Mouse (Mus musculus): ENCODE results near the gene Slc25a41.

Gene Slc25a41

DNA sequence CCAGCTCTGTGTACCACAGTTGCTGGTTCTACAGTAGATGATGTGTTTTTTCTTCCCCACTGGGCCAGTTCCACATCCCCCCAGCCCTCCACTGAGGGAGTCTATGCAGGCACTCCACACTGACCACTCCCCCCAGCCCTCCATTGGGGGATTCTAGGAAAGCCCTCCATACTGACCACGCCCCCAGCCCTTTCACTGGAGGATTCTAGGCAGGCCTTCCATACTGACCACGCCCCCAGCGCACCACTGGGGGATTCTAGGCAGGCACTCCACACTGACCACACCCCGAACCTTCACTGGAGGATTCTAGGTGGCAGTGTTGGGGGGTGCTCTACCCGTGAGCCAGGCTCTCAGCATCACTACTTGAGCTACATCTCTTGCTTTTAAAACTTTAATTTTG lies 6.0 kb upstream of the Slc25a41 start:
- no peak for DNase-seq (ENCODE audit: low read depth)

DNA sequence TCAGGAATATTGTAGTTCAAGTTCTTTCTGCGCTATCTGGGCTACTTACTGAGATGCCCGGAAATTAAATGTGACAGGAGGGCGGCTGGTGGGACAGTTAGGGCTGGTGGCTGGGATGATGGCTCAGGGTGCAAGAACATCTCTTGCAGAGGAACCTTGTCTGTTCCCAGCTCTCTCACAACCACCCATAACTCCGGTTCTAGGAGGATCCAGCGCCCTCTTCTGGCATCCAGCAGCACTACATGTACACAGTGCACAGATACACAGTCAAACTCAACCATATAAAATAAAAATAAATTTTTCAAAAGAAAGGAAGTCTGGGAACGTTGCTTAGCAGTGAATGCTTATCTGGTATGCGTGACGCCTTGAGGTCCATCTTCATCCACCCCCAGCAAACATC lies 2.5 kb downstream of the Slc25a41 start:
- no peak for DNase-seq (ENCODE audit: low read depth)

DNA sequence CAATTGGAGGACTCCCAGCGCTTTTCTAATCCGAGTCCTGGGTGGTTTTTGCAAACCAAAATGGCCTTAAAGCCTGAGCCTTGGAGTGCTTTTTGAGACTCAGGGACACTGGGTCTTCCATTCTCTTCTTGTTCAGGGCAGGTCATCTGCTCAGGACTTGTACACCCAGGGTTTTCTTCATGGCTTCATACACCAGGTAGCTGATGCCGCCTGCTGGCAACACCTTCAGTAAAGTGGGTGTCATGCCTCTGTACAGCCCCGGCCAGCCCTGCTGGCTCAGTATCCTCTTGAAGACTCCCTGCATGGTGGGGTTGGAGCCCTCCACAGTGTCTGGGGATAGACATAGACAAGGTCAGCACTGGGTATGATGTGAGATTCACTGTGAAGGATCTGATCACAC lies 8.6 kb downstream of the Slc25a41 start:
- no peak for DNase-seq (ENCODE audit: low read depth)

DNA sequence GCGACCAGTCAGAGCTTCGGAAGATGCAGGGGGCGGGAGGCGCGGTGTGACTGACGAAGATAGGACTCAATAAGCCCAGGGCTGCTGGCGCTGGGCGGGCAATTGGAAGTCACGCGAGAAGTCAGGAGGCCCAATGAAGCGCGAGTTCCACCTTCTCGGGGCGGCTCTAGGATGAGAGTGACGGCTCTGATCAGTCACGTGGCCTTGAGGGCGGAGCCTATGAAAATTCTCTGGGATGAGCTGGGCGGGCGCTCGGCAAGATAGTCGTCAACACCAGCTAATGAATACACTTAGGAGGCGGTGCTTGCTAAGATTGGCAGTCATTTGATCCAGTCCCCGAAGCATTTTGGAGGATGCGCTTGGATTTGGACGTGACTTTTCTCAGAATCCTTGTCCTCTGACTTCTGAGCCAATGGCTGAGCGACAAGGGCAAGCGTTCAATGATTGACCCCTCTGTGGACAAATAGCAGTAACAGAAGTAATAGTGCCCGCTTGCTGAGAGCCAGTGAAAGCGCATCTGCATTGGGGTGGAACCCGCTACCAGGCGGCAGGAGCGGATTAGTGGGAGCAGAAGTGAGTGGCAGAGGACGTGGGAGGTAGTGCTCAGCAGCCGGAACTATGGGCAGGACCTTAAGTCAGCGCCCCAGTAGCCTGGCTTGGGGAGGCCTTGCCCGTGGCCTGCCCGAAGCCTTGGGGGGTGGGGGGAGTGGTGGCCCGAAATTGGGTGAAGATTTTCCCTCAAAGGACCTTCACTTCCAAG lies 9.6 kb downstream of the Slc25a41 start:
- DNase-seq (ENCODE audit: low read depth), result peak; percentile 100

DNA sequence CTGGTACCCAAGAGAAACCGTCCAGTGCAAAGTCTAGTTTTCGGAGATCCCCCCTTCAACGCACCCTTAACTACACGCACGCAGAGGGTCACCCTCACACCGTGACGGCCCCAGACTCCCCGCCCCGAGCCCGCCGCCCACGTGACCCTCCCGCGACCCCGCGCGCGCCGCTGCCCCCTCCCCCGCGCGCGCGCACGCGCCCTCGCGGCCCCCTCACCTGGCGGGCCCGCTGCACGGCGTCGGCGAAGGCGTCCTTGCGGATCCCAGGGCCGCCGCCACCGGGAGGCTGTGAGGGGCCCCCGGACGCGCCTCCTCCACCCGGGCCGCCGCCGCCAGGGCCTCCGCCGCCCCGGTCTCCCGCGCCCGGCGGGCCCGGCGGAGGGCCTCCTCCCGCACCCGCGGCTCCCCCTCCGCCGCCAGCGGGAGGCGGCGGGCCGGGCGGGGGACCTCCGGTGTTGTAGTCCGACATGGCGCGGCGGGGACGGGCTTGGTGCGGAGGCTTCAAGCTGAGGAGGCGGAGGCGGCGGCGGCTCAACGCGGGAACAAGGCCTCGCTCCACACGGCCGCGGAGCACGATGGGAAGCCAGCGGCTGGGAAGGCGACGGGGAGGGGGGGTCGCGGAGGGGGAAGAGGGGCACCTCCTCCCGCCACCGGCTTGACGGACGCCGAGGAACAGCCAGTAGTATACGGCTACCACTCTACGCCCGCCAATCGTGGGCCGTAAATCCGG lies 10.4 kb downstream of the Slc25a41 start, which contains the start of gene Khsrp:
Khsrp (minus strand) TSS at position 592 of the 730 bp plus-strand sequence.
- no peak for DNase-seq (ENCODE audit: low read depth)

DNA sequence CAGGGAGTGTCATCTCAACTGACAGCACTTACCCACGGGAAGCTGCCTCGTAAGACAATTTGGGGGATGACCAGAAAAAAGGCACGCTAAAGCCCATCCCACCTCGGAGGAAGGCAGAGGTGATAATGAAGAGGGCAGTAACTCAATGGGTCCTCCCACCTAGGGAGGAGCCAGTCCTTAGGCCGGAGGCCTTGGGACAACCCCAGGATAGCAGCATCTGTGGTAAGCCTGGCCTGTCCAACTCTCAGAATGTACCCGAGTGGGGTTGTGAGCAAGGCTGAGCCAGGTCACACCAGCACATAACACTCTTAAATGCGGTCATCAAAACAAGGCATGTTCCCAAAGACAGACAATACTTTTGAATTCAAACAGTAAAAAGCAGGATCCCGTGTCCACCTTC lies 11.8 kb downstream of the Slc25a41 start:
- no peak for DNase-seq (ENCODE audit: low read depth)

DNA sequence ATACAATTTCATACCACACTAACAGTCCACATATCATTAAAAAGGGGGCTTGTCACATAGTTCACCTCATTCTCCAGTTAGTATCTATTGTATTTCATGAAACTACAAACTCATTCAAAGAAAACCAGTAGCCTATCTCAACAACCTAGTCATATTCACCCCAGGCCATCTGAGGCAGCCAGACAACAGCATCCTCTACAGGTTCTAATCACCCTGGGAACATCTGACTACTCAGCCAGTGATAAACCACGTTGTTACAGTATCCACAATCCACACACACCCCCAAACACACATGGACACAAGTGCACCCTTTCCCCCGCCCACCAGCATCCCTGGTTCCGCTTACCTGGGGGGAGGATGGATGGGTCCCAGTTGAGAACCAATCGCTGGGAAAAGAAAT lies 14.0 kb downstream of the Slc25a41 start:
- no peak for DNase-seq (ENCODE audit: low read depth)

DNA sequence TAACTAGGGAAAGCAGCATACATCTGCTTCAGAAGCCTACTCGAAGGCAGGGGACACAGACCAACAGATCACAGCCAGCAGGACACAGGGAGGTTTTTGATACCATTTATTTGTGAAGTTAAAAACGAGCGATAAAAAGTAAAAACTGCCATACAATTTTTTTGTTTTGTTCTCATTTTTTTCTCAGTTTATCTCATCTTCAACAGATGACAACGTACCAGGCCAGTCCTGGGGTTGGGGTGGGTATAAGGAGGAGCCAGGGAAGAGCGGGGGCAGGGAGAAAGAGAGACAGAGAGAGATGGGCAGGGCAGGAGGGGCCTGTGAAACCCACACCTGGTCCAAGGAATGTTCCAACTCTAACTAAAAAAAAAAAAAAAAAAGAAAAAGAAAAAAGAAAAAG lies 20.5 kb downstream of the Slc25a41 start:
- DNase-seq (ENCODE audit: low read depth), result no peak

DNA sequence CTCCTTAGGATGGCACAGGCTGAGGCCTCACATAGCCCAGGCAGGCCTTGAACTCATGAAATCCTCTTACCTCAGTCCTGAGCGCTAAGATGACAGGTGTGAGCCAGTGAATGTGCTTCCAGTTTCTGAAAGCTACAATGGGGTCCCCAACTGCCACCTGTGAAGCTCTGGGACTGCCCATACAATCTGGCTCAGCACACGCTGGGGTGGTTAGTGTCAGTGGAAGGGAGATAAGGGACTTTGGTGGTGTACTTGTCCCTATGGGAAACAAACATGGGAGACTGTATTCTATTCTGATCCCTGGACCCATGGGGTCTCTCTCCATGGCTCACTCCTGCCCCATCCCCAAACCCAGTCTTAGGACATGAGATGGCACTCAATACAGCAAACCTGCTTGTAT lies 21.8 kb downstream of the Slc25a41 start:
- no peak for DNase-seq (ENCODE audit: low read depth)

DNA sequence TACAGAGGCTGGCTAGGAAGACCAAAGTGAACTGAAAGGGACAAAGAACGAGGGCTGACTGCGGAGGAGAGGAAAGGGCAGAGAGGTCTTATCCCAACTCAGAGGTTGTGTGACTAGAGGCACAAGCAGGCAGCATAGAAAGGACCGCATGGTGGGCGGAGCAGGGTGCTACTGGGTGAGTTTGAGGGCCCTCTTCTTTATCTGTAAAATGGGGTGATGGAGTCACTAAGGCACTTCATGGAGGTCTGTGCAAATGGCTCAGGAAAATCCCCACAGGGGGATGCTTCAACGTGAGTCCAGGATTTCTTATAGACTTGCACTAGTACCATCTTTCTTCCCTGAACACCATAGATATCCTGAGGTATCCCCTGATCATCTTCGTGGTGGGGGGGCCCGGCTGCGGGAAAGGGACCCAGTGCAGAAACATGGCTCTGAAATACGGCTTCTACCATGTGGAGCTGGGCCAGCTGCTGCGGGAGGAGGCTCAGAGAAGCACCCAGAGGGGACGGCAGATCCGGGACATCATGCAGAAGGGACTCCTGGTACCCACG lies 29.1 kb downstream of the Slc25a41 start:
- DNase-seq (ENCODE audit: low read depth), result no peak

DNA sequence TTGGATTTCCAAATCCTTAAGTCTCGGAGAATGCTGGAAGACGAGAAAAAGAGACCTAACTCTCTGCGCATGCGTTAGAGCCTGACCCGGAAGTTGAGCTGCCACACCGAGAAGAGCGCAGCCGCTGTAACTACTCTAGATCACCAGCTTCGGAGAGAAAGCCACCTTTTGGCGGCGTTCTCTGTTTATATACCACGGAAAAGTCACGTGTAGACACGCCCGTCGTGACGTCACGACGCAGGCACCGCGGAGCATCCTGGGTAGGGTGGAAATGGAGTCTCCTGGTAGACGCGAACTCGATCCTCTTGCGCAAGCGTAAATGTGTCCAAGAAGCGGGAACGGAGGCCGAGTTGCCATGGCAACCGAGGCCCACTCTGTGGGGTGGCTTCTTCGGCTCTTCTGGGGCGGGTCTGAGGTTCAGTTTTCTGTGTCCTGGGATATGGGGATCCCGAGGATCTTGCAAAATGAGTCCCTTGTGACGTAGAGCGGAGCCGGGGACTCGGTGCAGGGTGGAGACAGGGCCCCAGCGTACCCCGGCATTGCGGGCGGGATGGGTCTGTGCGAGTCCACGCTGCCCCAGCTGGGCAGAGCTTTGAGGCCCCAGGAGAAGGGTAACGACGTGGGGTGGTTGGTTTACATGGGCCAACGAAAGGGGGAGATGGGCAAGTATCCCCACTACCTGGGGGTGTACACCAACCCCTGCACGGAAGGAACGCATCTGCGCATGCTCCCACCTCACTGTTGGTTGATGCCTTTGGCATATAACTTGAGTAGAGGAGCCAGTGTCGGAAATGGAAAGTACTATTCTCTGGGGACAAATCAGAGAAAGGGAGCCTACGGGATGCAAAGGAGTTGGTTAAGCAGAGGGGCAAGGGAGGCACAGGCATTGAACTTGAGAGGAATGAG lies 30.0 kb downstream of the Slc25a41 start, which contains the start of the genes Gtf2f1 and Gm17949:
Gtf2f1 (minus strand) TSS at position 53 of the 906 bp plus-strand sequence.
Gm17949 (plus strand) TSS at position 234 of the 906 bp plus-strand sequence.
- DNase-seq (ENCODE audit: low read depth), result peak; percentile 98

DNA sequence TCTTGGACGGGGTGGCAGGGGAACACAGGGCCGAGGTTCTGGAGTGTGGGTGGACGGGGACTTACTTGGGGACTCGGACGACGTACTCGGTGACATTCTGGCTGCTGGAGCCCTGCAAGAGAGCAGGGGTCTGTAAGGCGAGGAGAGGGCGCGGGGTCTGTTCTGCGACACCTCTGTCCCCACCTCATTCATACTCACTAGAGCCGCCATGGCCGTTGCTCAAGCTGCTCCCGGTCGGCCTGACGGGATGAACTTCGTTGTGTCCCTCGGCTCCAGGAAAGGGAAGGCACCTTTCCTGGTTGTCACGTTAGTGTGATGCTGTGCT lies 30.6 kb downstream of the Slc25a41 start:
- no peak for DNase-seq (ENCODE audit: low read depth)

DNA sequence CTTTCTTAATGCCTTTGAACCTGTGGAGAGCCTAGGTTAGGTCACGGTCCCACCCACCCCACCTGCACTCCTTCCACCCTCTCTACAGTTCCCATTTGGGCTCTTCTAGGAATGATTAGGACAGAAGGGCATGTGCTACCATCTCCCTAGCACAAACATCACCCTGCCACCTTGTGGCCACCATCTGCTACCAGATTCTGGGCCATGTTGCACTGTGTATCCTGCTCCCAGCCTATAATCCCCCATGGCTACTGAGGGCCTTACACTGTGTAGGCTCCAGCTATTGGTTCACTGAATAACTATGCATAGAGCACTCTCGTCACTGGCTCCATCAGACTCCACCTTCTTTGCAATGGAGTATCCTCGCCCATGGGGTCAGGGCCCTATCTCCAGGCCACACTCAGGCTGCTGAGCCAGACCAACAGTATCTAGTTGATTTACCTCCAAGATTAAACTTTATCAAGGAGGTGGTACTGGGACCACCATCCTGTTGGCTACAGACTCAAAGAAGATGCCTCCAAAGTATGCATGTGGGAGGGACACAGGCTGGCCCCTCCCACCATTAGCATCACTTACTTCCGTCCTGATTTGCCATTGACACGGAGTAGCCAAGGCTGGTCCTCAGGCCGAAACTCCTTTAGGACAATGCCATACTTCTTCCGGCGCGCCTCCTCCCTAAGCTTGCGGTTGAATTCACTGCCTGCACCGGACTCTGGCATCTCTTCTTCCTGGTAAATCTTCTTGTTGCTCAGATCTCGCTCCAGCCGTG lies 34.1 kb downstream of the Slc25a41 start:
- no peak for DNase-seq (ENCODE audit: low read depth)

DNA sequence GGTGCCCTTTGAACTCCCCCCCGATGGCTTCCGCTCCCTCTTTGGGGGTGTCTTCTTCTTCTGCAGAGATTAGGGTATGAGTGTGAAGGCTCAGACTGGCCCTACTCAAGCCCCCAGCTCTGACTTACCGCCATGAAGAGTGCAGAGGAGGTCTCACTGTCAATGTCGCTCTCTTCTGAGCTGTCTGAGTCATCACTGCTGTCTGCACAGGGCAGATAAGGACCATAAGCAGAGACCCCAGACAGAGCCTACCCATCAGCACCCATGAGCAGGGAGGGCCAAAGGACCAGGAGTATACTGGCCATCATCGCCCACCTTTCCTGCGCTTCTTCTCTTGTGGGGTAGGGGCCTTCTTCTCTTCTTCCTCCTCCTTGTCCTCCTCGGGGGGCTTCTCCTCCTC lies 37.5 kb downstream of the Slc25a41 start:
- DNase-seq (ENCODE audit: low read depth), result no peak

DNA sequence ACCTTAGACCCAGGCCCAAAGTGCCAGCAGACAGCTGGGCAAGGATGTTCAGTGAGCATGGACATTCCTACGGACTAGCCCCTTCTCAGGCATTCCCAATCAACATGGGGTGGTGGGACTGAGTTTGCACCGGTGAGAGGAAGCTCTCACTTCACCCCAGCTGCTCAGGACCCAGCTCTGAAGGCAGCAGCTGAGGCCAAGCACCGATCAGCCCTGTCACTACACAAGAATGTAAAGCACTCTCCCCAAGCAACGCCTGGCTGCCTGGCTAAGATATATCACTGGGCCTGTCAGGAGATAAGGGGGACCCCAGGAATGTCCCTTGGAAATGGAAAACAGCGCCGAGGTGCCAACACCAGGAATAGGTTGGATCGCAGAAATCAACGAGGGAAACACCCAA lies 40.2 kb downstream of the Slc25a41 start:
- no peak for DNase-seq (ENCODE audit: low read depth)

DNA sequence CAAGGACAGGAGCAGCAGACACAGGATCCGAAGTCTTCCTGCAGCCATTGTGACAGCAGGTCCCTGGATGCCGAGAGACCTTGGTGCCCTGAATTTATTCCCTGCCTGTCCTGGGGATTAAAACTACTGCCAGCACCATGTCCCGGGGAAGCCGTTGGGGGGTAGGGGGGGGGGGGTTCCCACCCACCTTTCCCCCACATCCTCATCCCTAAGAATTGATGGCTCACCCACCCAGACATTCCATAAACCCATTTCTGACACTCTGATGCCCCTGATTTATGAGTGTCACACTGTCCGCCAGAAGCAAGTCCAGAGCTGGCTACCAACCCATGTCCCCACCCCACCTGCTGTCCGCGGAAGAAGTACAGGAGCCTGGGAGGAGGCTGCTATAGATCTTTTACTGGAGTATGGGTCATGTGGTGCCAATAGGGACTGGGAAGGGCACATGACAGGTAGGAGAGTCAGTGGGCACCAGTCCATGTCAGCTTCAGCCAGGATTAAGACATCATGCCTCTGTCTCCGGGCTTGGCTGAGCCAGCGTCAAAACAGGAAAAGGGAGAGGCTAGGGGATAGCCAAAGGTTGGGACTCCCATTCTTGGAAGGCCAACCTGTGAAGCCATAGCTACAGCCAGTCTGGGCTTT lies 41.4 kb downstream of the Slc25a41 start, which contains the start of gene Pspn:
Pspn (minus strand) TSS at position 51 of the 642 bp plus-strand sequence.
- no peak for DNase-seq (ENCODE audit: low read depth)

DNA sequence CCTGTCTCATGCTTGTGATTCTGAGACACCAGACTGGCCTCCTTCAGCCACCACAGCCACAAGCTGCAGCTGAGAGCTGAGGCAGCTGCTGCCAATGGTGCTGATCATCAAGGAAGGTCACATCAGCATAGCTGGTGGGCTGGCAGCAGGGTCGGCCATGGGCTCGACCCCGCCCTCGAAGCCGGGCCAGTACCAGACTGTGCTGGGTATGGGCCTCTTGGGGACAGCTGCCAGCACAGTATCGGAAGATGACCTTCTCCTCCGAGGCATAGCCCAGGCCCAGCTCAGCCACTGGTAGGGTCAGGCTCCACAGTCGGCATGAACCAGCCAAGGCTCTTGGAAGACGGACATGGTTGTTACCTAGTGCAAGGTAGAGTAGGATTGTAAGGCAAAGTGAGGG lies 42.0 kb downstream of the Slc25a41 start:
- no peak for DNase-seq (ENCODE audit: low read depth)

DNA sequence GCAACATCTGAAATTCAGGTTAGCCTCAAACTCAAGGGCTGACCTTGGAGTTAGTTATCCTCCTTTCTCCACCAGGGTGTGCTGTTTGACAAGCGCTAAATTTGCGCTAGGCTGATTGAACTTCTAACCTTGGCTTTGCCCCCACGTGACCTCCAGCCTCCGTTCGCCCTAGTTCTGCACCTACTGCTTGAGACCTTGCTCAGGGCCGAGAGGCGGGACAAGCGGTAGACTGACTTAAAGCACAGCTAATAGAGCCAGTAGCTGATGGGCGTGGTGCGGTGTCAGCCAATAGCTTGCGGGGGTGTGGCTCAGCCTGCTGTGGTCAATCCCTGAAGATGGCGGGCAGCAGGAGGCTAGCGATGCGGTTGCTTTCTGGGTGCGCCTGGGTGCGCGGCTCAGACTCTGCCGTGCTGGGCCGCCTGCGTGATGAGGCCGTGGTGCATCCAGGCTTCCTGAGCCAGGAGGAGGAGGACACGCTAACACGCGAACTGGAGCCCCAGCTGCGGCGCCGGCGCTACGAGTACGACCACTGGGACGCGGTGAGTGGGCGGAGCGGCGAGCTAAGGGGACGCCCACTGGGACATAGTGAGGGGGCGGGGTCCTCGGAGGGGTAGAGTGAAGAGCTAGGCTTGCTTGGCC lies 44.3 kb downstream of the Slc25a41 start, which contains the start of gene Alkbh7:
Alkbh7 (plus strand) TSS at position 311 of the 639 bp plus-strand sequence.
- DNase-seq (ENCODE audit: low read depth), result peak; percentile 99

DNA sequence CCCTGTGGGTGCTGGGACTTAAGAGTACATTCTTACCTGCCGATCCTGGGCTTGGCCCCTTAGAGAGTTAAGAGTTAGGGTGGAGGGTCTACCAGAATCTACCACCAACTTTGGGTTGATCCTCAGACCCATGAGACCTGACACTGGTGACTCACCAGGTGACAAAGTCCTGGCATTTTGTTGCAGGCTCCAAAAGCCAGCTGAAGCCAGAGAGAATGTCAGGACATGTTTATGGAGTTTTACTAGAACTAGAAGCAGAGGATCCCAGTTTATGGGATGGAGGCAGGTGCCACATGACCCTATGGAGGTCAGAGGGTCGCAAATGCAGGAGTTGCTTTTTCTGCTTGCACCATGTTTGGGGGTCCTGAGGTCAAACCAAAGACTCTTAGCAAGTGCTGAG lies 44.9 kb downstream of the Slc25a41 start:
- no peak for DNase-seq (ENCODE audit: low read depth)

DNA sequence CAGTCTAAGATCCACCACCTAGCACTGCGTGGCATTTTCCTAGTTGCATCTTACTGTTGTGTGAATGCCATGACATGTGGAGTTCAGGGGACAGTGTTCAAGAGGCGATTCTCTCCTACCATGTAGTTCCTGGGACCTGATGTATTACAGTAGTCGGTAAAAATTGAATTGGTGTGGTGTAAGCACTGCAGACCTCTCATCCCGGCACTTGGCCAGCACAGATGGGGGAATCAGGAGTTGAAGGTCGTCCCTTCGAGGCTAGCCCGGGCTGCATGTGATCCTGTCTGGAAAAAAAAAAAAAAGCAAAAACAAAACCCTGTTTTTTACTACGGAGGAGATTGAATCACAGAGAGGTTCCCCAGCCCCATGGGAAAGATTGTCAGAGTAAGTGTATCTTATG lies 46.4 kb downstream of the Slc25a41 start:
- DNase-seq (ENCODE audit: low read depth), result no peak
